Mouse (Mus musculus) layer of hippocampus, adult 9-10 months (tissue): Measurements from ENCODE around the gene Adpgk.
"Not testable (repeated sequence)": the region's sequence is repeated elsewhere in the genome, so short reads cannot be mapped to it uniquely, and the experiment has no call there.

Experiments
- DNase-seq: peaks from one replicate; pipeline ENCODE4 v3.0.0; 2022; ENCODE audit warnings: low spot score

The Adpgk gene

GRCm38 (mm10) chr9:59289529-59290115, 1.7 kb upstream of the Adpgk start:
- no peak for DNase-seq

GRCm38 (mm10) chr9:59291688-59292492, 532 bp downstream of the Adpgk start:
- DNase-seq, result no peak

DNA sequence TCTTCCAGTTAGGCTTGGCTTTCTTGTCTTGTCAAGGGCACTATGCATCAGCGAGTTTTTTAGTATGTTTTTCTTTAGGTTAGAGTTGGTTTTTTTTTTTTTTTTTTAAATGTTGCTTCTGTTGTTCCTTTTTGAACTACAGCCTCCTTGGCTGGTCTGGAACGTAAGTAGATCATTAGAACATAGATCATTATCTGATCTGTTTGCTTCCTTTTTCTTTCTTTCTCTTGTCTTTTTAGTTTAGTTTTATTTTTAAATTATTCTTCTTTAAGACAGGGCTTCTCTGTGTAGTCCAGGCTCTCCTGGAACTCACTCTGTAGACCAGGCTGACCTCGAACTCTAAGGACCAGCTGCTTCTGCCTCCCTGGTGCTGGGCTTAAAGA, 1.1 kb downstream of the Adpgk start:
- DNase-seq, result no peak

- DNase-seq, result no peak
Measured at GRCm38 (mm10) chr9:59296419-59296818, 5.1 kb downstream of the Adpgk start.

DNA sequence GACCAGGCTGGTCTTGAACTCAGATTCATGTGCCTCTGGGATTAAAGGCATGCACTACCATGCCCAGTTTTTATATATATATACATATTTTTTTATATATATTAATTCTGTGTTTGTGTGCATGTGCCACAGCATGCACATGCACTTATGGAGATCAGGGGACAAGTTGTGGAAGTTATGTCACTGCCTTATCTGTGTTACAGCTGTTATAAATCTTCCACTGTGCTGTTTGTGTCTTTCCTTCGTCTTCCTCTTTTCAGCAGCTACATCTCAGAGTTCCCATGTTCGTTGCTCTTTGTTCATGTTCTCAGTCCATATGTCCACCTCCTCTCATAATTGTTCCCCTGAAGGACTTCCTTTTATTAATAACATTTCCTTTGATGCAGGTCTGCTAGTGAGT, 16.5 kb downstream of the Adpgk start:
- DNase-seq, result no peak

GRCm38 (mm10) chr9:59310582-59311283, 19.4 kb downstream of the Adpgk start:
- DNase-seq, result no peak

DNA sequence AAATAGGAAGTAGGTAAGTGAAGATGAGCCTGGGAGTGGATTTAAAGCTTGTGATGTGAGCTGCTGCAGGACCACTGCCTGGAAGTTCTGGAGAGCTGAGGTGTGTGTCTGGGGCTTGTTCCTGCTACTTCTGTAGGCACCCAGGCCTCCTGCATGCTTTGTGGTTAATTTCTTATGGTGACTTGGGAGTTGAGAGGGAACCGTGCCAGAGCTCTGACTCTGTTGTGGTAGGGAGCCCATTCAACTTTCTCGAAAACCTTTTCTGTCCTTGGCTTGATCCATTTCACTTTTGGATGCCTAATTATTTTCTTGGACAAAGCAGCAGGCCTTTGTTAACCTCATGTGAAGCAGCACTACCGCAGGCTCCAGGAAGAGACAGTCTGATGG, 19.9 kb downstream of the Adpgk start:
- DNase-seq, result no peak

- DNase-seq, result no peak
Measured at GRCm38 (mm10) chr9:59316206-59316605, 24.8 kb downstream of the Adpgk start.

DNA sequence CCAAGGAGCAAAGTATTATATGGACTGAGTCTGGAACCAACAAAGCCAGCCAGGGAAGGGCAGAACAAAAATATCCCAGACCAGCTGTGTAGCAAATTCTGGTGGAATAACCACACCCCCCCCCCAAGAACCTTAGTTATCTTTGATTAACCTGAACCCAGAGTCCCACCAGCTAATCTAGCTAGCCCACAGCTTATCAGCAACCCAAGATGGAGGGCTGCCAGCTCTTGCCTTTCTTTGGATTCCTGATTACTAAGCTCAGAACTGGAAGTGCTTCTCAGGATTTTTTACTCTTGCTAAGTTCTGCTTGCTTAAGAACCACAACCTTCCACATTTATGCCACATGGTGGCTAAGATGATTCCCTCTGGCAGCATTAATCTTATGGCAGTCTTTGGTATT, 33.0 kb downstream of the Adpgk start:
- no peak for DNase-seq

DNA sequence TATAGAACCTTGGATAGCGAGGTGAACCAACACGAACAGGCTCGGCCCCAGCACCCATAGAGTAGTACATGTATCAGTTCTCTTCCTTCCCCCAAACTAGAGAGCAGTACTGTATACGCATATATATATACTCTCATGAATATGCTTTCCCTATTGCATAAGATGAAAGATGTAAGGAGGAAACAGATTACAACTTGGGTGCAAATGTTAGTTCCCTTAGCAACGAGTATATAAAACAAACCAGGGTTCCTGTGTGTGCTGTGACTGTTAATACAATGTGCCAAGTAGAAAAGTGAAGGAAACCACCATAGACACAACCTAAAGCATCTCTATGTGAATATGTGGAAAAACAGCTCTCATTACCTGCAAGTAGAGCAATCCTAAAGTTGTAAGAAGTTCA, 38.7 kb downstream of the Adpgk start:
- no peak for DNase-seq

DNA sequence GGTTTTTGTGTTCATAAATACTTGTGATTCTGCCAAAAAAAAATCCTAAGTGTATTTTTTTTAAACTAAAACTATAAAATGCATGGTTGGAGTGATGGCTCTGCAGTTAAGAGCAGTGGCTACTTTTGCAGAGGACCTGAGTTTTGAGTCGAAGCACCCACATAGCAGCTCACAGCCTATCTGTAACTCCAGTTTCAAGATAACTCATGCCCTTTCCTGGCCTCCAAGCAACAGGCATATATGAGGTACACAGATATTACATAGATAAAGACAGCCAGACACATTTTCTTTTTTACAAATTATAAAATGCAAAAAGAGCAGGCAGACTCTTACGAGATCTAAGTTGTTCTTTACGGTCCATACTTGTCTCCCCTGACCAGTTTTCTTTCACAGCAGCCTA, 45.2 kb downstream of the Adpgk start:
- no peak for DNase-seq

DNA sequence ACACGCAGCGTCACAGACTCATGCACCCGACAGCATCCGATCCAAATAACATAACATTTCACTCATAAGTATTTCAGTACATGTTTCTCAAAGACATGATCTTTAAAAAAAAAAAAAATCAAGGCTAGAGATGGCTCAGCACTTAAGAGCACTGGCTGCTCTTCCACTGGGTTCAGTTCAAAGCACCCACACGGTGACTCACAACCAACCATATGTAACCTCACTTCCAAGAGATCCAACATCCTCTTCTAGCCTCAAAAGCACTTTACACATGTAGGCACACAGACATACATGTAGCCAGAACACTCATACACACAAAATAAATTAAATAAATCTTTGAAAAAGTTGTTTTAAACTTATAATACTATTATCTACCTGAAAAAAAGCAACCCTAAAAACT, 46.5 kb downstream of the Adpgk start:
- no peak for DNase-seq

DNA sequence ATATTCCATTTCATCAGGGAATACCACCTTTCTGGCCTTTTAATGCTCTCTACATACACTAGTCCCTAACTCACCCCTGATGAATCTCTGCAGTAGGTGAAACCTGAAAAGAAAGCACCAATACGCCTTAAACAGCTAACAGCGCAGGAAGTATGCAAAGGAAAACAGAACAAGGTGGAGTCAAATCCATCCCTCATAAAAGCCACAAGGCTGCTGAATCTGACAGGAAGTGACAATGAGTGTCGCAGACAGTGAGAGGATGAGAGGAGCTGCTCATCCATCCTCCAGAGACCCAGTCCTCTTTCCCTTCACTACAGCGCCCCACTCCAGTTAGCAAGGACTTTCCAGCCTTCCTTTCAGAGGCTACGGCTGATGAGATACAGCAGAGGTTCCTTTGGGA, 47.1 kb downstream of the Adpgk start:
- DNase-seq, result no peak

DNA sequence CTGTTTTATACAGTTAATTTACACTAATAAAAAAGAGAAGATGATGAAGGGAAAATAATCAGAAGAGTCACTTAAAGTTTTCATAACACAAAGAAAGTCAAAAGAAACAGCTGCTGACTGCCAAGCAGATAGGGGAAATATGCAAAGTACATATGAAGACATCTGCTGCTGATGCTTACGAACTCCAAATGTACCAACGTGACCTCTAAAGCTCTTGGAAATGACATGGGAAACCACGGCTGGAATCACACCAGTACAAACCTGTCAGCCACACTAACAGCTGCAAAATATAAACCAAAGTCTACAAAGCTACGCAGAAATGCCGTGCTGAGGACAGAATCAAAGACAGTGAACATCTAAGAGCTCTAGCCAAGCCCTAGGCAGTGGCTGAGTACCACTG, 47.7 kb downstream of the Adpgk start:
- no peak for DNase-seq

DNA sequence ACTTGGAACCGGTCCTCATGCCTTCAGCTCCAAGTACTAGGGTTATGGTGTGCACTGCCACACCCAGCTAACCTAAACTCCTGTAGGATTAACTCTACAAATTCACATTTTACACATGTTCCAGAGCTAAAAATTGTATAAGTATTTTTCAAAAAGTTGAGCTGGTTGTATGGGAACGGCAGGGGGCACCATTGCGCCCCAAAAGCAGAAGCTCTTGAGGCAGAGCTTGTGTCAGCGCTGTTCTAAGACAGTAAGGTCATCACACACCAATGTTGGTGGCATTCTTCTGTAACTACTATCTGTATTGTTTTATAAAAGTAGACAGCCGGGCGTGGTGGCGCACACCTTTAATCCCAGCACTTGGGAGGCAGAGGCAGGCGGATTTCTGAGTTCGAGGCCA, 48.6 kb downstream of the Adpgk start:
- no peak for DNase-seq

DNA sequence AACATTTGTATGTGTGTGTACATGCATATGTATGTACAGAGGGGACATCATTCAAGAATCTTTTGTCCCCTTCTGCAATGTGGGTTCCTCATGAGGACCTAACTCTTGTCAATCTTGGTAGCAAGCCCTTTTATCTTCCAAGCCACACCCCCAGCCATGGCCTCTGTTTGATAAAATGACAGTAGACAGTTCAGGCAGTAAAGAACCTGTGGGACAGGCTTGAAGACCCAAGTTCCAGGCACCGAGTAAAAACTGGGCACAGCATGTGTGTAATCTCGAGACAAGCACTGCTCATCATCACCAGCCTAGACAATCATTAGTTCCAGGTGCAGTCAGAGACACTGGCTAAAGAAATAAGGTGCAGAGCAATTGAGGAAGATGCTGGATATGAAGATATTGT, 54.8 kb downstream of the Adpgk start:
- DNase-seq, result no peak

DNA sequence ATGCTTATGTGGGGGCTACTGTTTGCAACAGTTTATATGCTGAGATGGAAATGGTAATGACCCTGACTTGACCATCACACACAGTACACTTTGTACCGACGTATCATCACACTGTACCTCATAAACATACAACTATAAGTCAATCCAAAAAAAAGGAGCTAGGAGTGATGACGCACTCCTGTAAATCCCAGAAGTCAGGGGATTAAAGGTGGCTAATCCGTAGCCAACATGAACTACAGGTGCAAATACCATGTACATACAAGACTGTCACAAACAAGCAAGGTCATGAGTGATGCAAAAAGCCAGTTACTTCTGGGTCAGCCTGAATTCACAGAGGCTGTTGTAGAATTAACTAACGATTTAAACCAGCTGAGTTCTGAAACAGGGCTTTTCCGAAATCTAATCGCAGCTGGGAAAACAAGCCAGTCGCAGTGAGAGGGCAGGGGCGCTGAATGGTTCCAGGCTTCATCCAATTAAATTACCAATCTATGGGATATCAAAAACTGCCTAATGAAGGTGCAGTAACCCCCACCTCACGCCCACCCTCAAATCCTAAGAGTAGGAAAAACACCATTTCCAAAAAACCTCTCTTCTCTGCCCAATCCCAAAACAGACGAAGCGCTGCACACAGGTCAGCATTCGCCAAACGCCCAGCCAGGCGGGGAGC, 61.4 kb downstream of the Adpgk start:
- no peak for DNase-seq

DNA sequence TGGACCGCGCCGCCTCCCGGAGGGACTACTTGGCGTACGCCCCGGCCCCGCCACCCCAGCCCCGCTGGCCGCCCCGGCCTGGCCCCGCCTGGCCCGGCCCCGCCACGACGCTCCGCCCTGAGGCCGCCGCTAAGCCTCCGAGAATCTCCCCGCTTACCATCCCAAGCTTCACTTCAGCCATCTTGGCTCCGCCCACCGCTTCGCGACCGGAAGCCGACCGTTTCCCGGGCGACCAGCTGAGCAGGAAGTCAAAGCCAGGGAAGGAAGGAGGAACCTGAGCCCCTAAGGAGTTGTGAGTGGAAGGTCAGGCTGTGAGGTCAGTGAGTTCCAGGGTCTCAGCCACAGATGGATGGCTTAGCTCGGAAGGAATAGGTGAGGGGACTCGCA, 61.9 kb downstream of the Adpgk start, which contains the start of gene Bbs4:
Gene Bbs4 (minus strand): TSS at position 256 of the 387 bp plus-strand sequence.
- peak; percentile 63 for DNase-seq

DNA sequence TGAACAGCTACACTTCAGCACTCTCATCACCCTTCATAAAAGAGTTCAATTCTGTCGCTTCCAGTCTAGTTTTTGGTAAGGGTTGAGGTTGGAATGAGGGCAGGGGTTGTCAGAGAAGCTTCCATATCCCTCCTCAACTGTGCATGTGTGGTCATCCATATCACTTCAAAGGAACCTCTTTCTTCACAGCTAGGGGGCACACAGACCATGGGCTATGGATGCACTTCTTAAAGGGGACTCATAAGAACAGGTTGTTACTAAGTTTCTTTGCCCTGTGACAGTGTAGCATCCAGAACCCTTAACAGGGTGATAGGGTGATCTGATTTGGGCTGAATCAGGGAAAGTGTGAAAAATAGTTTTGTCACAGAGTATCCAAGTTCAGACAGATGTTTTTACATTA, 66.7 kb downstream of the Adpgk start:
- DNase-seq, result not testable (repeated sequence)

GRCm38 (mm10) chr9:59360487-59360886, 69.1 kb downstream of the Adpgk start:
- not testable (repeated sequence) for DNase-seq

GRCm38 (mm10) chr9:59369220-59369619, 77.9 kb downstream of the Adpgk start:
- DNase-seq, result no peak

DNA sequence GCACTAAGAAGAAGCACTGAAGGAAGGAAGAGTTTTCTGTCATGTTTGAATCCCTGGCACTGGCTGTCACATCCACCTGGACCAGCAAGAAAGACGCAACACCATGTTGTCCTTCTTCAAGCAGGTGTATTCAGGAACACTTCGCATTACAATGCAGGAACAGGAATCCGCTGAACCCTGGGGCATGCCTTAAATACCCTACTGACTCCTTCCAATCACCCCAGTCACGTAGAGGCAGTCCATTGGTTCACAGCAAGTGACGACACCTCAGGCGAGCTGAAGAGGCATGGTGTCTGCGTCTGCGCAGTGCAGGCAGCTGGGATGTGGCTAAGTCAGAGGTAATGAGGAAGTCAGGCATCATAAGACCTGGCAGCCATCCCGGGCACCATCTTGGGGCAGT, 78.3 kb downstream of the Adpgk start:
- DNase-seq, result no peak
